Mouse (Mus musculus) hindbrain, embryonic 10.5 days (tissue): Measurements from ENCODE around the gene Tmod1. TPM values are rescaled to one million over a fixed set of nuclear protein-coding genes. Genes with fewer than 3 reads are reported as not detected.

Experiments used
- DNase-seq: peaks from one replicate; pipeline ENCODE4 v3.0.0-alpha.2; 2017; ENCODE audit warnings: low spot score
- H3K27ac ChIP-seq: fragments of 300-500 bp; sonication (generic); 2 replicates; pipeline ENCODE4 v1.5.1; 2016; ENCODE audit warnings: mild to moderate bottlenecking, moderate library complexity
- H3K27me3 ChIP-seq: fragments of 300-500 bp; sonication (generic); 2 replicates; pipeline ENCODE4 v1.6.1; 2016; ENCODE audit warnings: mild to moderate bottlenecking; ENCODE audit not compliant: poor library complexity, insufficient read depth, severe bottlenecking
- H3K36me3 ChIP-seq: fragments of 300-500 bp; sonication (generic); 2 replicates; pipeline ENCODE4 v1.6.1; 2016; ENCODE audit warnings: mild to moderate bottlenecking, moderate library complexity
- H3K4me1 ChIP-seq: fragments of 300-500 bp; sonication (generic); replicated peaks from 2 replicates; pipeline ENCODE4 v1.6.1; 2016; ENCODE audit warnings: mild to moderate bottlenecking
- H3K4me3 ChIP-seq: fragments of 300-500 bp; sonication (generic); 2 replicates; pipeline ENCODE4 v1.5.1; 2016; ENCODE audit warnings: mild to moderate bottlenecking, moderate library complexity
- H3K9me3 ChIP-seq: fragments of 300-500 bp; sonication (generic); 2 replicates; pipeline ENCODE4 v1.6.1; 2016; ENCODE audit warnings: mild to moderate bottlenecking, moderate library complexity
- WGBS: fragments of 180-500 bp; shearing (Covaris S2); methylation state at CpG from one replicate; pipeline ENCODE4 v1.1.7; 2016; 5-methylcytosine and 5-hydroxymethylcytosine counted together
- polyA plus RNA-seq: library from polyadenylated mRNA; unstranded; fragments of >200 nt; fragmentation: Nextera tagmentation; extraction: Ambion mirVana; gene quantifications from 2 replicates; pipeline ENCODE4 v1.2.1, GENCODE M21; 2016

The Tmod1 gene
- polyA plus RNA-seq, 1 experiment from 2014 or later: 2.9 TPM

- DNase-seq: no peak
- Histone ChIP-seq H3K36me3 (no peaks in the 10 kb centered on the region), H3K4me3 (no peak overlapping the region), H3K27ac (peak overlapping the region; percentile 81), H3K4me1 (peaks cover 30% of the 10 kb centered on the region), H3K27me3 (no peaks in the 10 kb centered on the region), H3K9me3 (no peaks in the 10 kb centered on the region)
- WGBS: 75% methylated on average over 7 of the region's 7 CpGs
These were observed 61.8 kb downstream of the Tmod1 start for GRCm38 (mm10) chr4:46100539-46100938.

GRCm38 (mm10) chr4:46101211-46101711 lies 62.5 kb downstream of the Tmod1 start:
- H3K27ac ChIP-seq: peak overlapping the region; percentile 81
- DNase-seq: peak; percentile 30
- 45% methylated on average over 14 of the region's 14 CpGs for WGBS

GRCm38 (mm10) chr4:46102078-46102769 lies 63.5 kb downstream of the Tmod1 start:
- no peak overlapping the region for H3K4me3 ChIP-seq
- H3K27ac ChIP-seq: 0 out of 2 replicates have a peak overlapping the region, but pooled peaks have one; percentile 30
- no peaks in the 10 kb centered on the region for H3K9me3 ChIP-seq
- 92% methylated on average over 10 of the region's 10 CpGs for WGBS
- DNase-seq: no peak
- peaks cover 28% of the 10 kb centered on the region for H3K4me1 ChIP-seq
- no peaks in the 10 kb centered on the region for H3K27me3 ChIP-seq
- no peaks in the 10 kb centered on the region for H3K36me3 ChIP-seq

More at GRCm38 (mm10) chr4:46101211-46101711, 62.5 kb downstream of the Tmod1 start:
- Histone ChIP-seq H3K4me1 (peaks cover 28% of the 10 kb centered on the region), H3K4me3 (no peak overlapping the region), H3K27me3 (no peaks in the 10 kb centered on the region), H3K36me3 (no peaks in the 10 kb centered on the region), H3K9me3 (no peaks in the 10 kb centered on the region)

GRCm38 (mm10) chr4:46110084-46110483 lies 71.3 kb downstream of the Tmod1 start:
- WGBS: 91% methylated on average over 8 of the region's 8 CpGs
- no peaks in the 10 kb centered on the region for H3K27me3 ChIP-seq
- H3K9me3 ChIP-seq: no peaks in the 10 kb centered on the region
- peaks cover 23% of the 10 kb centered on the region for H3K36me3 ChIP-seq
- no peaks in the 10 kb centered on the region for H3K4me1 ChIP-seq
- H3K4me3 ChIP-seq: no peak overlapping the region
- no peak overlapping the region for H3K27ac ChIP-seq
- no peak for DNase-seq

GRCm38 (mm10) chr4:46111361-46111760 lies 72.6 kb downstream of the Tmod1 start:
- DNase-seq: no peak
- WGBS: 83% methylated on average over 3 of the region's 3 CpGs
- H3K4me1 ChIP-seq: no peaks in the 10 kb centered on the region
- H3K27ac ChIP-seq: no peak overlapping the region
- H3K27me3 ChIP-seq: no peaks in the 10 kb centered on the region
- H3K4me3 ChIP-seq: no peak overlapping the region
- H3K9me3 ChIP-seq: no peaks in the 10 kb centered on the region
- H3K36me3 ChIP-seq: peaks cover 35% of the 10 kb centered on the region

- Histone ChIP-seq H3K27ac (no peak overlapping the region), H3K36me3 (peaks cover 75% of the 10 kb centered on the region), H3K4me3 (no peak overlapping the region), H3K9me3 (no peaks in the 10 kb centered on the region), H3K27me3 (no peaks in the 10 kb centered on the region), H3K4me1 (no peaks in the 10 kb centered on the region)
- no peak for DNase-seq
- 89% methylated on average over 1 of the region's 1 CpGs for WGBS
These were observed 76.6 kb downstream of the Tmod1 start for GRCm38 (mm10) chr4:46115308-46115707.

GRCm38 (mm10) chr4:46116544-46117175 lies 77.9 kb downstream of the Tmod1 start:
- DNase-seq: no peak
- 86% methylated on average over 10 of the region's 10 CpGs for WGBS
- H3K27ac ChIP-seq: no peak overlapping the region
- no peaks in the 10 kb centered on the region for H3K4me1 ChIP-seq
- H3K27me3 ChIP-seq: no peaks in the 10 kb centered on the region
- H3K9me3 ChIP-seq: no peaks in the 10 kb centered on the region
- peaks cover 88% of the 10 kb centered on the region for H3K36me3 ChIP-seq
- H3K4me3 ChIP-seq: no peak overlapping the region

GRCm38 (mm10) chr4:46117536-46117935 lies 78.8 kb downstream of the Tmod1 start:
- Histone ChIP-seq H3K36me3 (peaks cover 95% of the 10 kb centered on the region), H3K9me3 (no peaks in the 10 kb centered on the region), H3K27me3 (no peaks in the 10 kb centered on the region), H3K27ac (no peak overlapping the region), H3K4me3 (no peak overlapping the region), H3K4me1 (no peaks in the 10 kb centered on the region)
- WGBS: 94% methylated on average over 4 of the region's 4 CpGs
- no peak for DNase-seq

- Histone ChIP-seq H3K4me3 (no peak overlapping the region), H3K27ac (no peak overlapping the region), H3K9me3 (no peaks in the 10 kb centered on the region), H3K4me1 (no peaks in the 10 kb centered on the region), H3K27me3 (no peaks in the 10 kb centered on the region), H3K36me3 (peaks cover 99% of the 10 kb centered on the region)
- no peak for DNase-seq
- 94% methylated on average over 14 of the region's 14 CpGs for WGBS
These were observed 80.9 kb downstream of the Tmod1 start for GRCm38 (mm10) chr4:46119514-46120094.

GRCm38 (mm10) chr4:46120767-46121166 lies 82.0 kb downstream of the Tmod1 start:
- H3K36me3 ChIP-seq: peaks cover 100% of the 10 kb centered on the region
- no peak for DNase-seq
- H3K27me3 ChIP-seq: no peaks in the 10 kb centered on the region
- no peak overlapping the region for H3K27ac ChIP-seq
- no peak overlapping the region for H3K4me3 ChIP-seq
- H3K4me1 ChIP-seq: no peaks in the 10 kb centered on the region
- H3K9me3 ChIP-seq: no peaks in the 10 kb centered on the region
- WGBS: 87% methylated on average over 3 of the region's 3 CpGs

GRCm38 (mm10) chr4:46123358-46123757 lies 84.6 kb downstream of the Tmod1 start:
- no peak overlapping the region for H3K4me3 ChIP-seq
- WGBS: 94% methylated on average over 6 of the region's 6 CpGs
- H3K9me3 ChIP-seq: no peaks in the 10 kb centered on the region
- H3K27me3 ChIP-seq: no peaks in the 10 kb centered on the region
- no peaks in the 10 kb centered on the region for H3K4me1 ChIP-seq
- peaks cover 93% of the 10 kb centered on the region for H3K36me3 ChIP-seq
- no peak overlapping the region for H3K27ac ChIP-seq
- DNase-seq: no peak

GRCm38 (mm10) chr4:46126541-46126940 lies 87.8 kb downstream of the Tmod1 start:
- peak; percentile 66 for DNase-seq
- H3K27ac ChIP-seq: no peak overlapping the region
- peaks cover 91% of the 10 kb centered on the region for H3K36me3 ChIP-seq
- no peak overlapping the region for H3K4me3 ChIP-seq
- no peaks in the 10 kb centered on the region for H3K9me3 ChIP-seq
- no peaks in the 10 kb centered on the region for H3K27me3 ChIP-seq
- no peaks in the 10 kb centered on the region for H3K4me1 ChIP-seq
- WGBS: 54% methylated on average over 2 of the region's 2 CpGs
